Mouse (Mus musculus) CH12F3 (cell line): ENCODE results near the gene Pold1.

Experiments used
- in situ Hi-C: fragments of 300-500 bp; cut with MboI; formaldehyde crosslinking; loops from 2 replicates; pipeline ENCODE4 v1.14.3; 2020; ENCODE audit warnings: low sequenced_read_pairs

Pold1 gene

GRCm38 (mm10) chr7:44582709-44583108 lies 34.1 kb upstream of the Pold1 start:
- in situ Hi-C loops = no loop called here

DNA sequence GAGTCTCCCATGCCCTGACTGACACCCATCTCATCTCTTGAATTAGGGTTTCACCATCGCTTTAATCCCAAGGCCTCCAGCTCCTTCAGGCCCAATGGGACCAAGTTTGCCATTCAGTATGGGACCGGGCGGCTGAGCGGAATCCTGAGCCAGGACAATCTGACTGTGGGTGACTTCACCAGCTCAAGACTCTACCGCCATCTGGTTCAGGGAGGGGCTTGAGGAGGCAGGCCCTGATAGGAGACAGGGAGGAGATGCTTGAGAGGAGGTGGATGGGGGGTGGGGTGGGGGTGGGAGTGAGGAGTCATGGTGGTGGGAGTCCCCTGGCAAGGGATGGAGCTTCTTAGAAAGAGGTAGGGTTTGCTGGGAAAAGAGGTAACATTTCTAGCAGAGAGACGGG lies 33.0 kb upstream of the Pold1 start:
- in situ Hi-C loops = no loop called here

DNA sequence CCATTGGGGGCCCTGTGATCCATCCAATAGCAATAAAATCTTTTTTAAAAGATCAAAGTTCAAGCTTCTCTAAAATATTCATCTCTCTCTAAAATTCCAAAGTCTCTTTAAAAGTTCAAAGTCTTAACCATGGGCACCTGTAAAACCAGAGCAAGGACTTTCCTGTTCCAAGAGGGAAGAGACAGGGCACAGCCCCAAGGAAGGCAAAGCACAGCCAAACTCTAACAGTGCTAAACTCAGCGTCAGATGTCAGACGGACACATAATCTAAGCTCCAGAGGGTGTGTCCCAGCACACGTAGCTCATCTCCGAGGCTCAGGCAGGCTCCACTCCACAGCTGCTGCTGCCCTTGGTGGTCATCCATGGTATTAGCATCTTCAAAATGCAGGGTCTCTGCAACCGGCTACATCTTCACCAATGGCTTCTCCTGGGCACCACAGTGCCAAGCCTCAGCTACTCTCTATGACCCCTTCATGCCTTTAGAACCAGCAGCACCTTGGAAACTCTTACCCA lies 27.7 kb upstream of the Pold1 start:
- in situ Hi-C loops = no loop called here

GRCm38 (mm10) chr7:44572956-44573484 lies 24.4 kb upstream of the Pold1 start:
- in situ Hi-C loops = no loop called here

GRCm38 (mm10) chr7:44572213-44572701 lies 23.6 kb upstream of the Pold1 start, which contains the start of gene Napsa:
TSS of gene Napsa (plus strand) at chr7:44572380.
- in situ Hi-C loops = no loop called here

DNA sequence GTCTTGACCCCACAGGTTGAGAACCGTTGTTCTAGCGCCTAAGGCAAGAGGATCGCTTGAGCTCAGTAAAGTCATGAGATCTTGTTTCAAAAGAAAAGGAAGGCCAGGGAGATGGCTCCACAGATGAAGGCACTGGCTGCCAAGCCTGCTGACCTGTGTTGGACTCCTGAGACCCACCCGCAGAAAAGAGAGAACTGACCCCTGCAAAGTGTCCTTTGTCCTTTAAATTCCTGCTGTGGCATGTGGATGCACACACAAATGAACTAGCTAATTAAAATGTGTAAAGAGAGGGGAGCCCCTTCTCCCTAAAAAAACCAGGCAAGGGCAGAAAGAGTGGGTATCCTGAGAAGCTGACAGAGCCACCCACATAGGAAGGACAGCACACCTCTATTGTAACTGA lies 23.2 kb upstream of the Pold1 start:
- in situ Hi-C loops = no loop called here

DNA sequence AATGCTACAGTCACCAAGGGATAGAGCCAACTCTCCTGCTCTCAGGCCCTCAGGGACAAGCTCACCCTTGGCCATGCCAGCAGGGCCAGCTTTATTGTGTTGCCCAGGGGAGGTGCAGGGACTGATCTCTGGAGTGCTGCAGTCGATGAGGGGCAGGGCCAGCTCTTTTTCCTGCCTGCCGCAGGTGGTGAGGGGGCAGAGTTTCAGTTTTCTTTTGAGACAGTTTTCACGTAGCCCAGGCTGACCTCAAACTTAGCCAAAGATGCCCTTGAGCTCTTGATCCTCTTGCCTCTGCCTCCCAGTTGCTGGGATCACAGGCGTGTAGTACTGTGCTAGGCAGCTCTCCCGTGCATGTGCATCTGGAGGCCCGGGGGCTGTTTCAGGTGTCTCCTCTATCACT lies 22.3 kb upstream of the Pold1 start:
- in situ Hi-C loops = no loop called here

- in situ Hi-C loops = no loop called here
These were observed 20.2 kb upstream of the Pold1 start for GRCm38 (mm10) chr7:44568803-44569202.

- in situ Hi-C loops = no loop called here
These were observed 16.8 kb upstream of the Pold1 start for GRCm38 (mm10) chr7:44565414-44565813.

- in situ Hi-C loops = no loop called here
These were observed 15.8 kb upstream of the Pold1 start for GRCm38 (mm10) chr7:44564486-44564885.

DNA sequence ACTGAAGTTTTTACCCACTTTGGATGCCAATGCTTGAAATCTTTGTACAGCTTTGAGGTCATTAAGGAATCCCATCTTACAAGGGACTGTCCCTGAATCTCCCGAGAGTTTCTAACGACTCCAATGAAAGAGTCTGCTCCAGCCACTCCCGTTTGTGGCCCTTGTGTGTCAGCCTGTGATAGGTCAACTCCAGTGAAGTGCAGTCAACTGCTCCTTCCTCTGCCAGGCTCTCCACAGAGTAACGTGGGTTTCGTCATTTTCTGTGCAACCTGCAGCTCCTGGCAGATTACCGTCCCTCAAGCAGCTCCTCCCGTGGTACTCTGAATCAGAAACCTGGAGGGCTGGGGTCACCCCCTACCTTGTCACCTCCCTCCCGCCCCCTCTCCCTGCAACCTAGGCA lies 14.6 kb upstream of the Pold1 start:
- in situ Hi-C loops = no loop called here

- in situ Hi-C loops = no loop called here
These were observed 12.1 kb upstream of the Pold1 start for GRCm38 (mm10) chr7:44560435-44561400.

GRCm38 (mm10) chr7:44557629-44558028 lies 9.0 kb upstream of the Pold1 start:
- in situ Hi-C loops = no loop called here

DNA sequence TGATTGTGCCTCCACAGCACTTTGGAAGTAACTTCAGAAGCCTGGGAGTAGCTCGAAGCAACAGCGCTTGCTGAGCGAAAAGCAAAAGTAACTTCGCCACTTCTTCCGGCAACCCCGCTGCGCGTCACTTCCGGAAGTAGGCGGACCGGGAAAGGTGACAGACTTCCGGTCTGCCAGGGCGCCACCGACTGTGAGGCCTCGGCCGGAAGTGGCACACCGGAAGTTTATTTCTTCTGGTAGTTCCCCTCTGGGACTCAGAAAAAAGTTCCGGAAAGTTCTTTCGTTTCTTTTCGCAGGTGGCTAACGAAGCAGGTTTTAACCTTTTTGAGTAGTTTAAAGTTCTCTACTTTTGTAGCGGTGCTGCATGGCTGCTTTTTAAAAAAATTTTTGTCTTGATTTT lies 5.2 kb upstream of the Pold1 start, which contains the start of gene Nr1h2:
Nr1h2 (minus strand) TSS at position 126 of the 400 bp plus-strand sequence.
- in situ Hi-C loops = no loop called here

DNA sequence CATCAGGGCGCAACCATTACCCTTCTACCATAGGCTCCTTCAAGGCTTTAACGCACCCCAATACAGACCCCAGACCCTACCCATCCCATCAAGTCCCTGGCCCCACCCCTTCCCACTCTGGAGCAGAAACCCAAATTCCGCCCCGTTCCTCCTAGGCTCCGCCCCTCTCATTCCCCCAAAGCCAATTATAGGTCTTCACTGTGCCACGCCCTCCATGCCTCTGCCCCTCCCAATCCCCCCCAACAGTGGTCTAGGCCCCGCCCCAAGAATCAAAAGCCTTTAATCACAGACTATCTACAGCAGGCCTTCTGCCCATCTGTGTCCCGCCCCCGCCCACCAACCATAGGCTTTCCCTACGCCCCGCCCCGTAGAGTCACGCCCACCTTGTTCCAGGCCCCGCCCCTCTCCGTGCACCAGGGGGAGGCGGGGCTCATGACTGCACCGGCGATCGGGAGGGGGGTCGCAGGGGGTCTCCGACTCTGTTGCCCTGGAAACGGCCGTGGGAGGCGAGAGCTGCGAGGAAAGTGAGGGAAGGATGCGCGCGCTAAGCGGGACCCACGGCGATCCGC lies 4.6 kb upstream of the Pold1 start:
- in situ Hi-C loops = no loop called here

DNA sequence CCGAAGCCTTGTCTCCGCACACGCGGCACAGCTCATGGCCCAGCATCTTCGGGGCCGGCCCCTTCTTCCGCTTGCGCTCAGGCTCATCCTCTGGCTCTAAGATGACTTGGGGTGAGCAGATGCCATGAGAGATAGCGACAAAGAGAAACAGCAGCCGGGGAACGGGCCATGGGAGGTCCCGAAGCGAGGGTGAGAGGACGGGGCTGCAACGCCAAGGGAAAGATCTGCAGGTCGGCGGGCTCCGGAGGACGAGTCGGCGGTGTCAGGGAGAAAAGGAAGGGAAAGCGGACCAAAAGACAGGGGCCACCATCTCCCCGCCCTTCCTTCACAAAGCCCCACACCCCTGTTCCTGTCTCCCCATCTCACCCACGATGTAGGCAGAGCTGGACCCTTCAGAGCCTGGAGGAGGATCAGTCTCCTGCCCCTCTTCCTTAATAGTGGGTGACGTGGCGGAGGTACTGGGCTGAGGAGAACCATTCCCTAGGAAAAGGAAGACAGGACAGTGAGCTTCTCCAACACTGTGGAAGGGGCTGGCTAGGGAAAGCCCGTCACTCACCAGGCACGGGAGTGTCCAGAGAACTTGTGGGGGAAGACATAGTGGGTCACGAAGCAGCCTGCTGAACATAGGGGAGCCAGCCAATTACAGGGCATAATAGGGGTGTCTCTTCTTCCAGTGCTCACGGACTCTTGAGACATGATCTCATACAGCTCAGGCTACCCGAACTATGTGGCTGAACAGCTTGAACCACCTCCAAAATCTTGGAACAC lies 3.7 kb upstream of the Pold1 start:
- in situ Hi-C loops = no loop called here

DNA sequence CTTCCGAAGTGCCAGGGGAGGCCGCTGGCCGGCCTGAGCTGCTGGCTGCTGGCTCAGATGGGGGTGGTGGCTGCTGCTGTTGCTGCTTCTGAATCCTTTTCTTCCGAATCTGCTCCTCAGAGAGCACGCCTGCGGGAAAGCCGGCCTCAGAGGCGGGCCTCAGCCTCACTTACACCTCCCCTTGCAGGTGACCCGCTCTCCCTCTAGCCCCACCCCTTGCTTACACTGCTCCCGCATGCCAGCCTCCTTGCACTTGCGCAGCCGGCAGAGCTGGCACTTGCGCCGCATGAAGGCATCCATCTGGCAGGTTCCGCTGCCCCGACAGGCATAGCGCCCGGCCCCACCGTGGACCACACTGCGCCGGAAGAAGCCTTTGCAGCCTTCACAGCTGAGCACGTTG lies 3.1 kb upstream of the Pold1 start:
- in situ Hi-C loops = no loop called here

- in situ Hi-C loops = no loop called here
These were observed 2.7 kb upstream of the Pold1 start for GRCm38 (mm10) chr7:44551301-44551700.

GRCm38 (mm10) chr7:44550409-44550678 lies 1.7 kb upstream of the Pold1 start:
- in situ Hi-C loops = no loop called here

DNA sequence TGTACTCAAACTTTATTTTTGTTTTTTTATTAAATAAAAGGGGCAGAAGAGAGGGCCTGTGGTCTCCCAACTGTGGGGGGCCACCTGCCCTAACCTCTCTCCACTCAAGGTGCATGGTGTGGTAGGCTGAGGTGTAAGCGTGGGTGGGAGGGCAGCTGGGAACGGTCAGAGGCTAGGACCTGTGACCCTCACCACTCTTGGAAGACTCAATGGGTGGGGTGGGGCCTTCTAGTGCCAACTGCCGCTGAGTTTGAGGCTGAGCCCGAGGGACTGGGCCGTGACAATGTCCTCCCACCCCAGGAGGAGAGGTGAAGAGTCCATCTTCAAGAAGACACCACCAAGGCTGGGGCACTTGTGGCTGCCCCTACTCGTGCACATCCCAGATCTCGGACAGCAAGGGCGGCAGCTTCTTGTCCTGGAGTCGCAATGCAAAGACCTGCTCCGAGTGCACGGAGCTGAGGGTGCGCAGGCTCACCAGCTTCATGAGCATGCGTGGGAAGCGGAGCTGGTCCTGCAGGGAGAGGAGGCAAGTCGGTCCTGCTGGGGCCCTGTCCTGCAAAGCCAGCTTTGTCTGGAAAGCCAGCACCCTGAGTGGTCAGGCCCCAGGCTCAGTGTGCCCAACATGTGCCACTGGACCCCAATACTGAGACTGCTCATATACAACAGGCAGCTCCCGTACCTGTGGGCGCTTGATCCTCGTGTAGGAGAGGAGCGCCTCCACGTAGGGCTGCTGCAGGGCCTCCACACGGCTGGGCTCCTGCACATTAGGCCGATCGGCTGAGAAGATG lies 1.2 kb upstream of the Pold1 start:
- in situ Hi-C loops = no loop called here
